In the genomic region with DNA sequence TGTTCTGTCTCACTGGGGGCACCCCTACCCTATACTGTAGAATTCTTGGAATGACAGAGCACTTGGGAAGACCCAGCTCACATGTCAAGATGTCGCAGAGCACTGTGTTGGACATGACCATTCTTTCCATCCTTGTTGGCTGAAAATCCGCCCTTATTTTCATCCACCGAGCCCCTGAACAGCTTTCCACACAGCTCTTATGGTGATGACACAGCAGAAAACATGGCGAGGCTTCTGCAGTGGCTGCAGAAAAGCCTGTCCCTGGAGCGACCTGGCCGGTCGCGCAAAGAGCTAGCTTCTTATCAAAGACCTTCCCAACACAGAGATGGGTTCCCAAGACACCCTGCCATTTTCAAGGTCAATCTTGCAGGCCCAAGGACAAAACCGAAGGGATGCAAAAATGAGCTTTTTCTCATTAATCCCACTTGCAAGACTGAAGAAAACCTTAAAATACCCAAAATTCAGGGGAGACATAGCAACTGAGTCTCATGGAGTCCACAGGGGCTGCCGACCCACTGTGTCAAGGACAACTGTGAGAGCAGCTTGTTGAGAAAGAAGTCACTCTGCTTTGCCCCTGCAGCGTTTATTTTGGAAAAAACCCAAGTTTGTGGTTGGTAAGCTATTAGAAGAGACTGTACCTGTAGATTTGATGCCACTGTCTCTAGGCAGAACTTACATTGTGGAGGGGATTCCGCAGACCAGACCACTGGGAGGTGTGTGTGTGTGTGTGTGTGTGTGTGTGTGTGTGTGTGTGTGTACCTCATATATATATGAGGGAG, we compare ENCODE assay signal across 8 mouse cellular contexts. TPM values are rescaled to one million over a fixed set of nuclear protein-coding genes. Genes with fewer than 3 reads are reported as not detected.
A peak's percentile ranks its signal among the peaks of the same experiment; 100 is the strongest.
DNase-seq lines count a peak whose midpoint lies in the region; ATAC-seq lines count a peak whose summit lies in the region.

No protein-coding gene starts in this region.

- ATAC-seq in heart, embryonic 13.5 days (ENCODE audit: extremely low read depth, insufficient number of reproducible peaks, low FRiP score, low TSS enrichment): no peak
- ATAC-seq in hindbrain, embryonic 15.5 days (ENCODE audit: low FRiP score, low read depth): no peak; the same call in 1 of the 2 replicates
- ATAC-seq in erythroid progenitor cell, adult 5-6 weeks (replicated peaks; ENCODE audit: low FRiP score, poor library complexity, severe bottlenecking): no peak

- peak overlapping the region; percentile 88 for H3K4me3 ChIP-seq in heart, embryonic 13.5 days
- peak overlapping the region; percentile 74 for H3K4me3 ChIP-seq in embryonic facial prominence, embryonic 10.5 days
- peak overlapping the region; percentile 58 for H3K4me3 ChIP-seq in hindbrain, embryonic 15.5 days

- peaks cover 26% of the 10 kb centered on the region for H3K27me3 ChIP-seq in heart, embryonic 13.5 days (replicated peaks)
- peaks cover 82% of the 10 kb centered on the region for H3K27me3 ChIP-seq in embryonic facial prominence, embryonic 10.5 days (replicated peaks; ENCODE audit: low read depth, poor library complexity, severe bottlenecking)
- H3K27me3 ChIP-seq in hindbrain, embryonic 15.5 days: no peaks in the 10 kb centered on the region

- 36% methylated on average over 12 of the region's 12 CpGs for WGBS in heart, embryonic 13.5 days
- 57% methylated on average over 12 of the region's 12 CpGs for WGBS in embryonic facial prominence, embryonic 10.5 days
- 60% methylated on average over 12 of the region's 12 CpGs for WGBS in hindbrain, embryonic 15.5 days

- H3K27ac ChIP-seq in heart, embryonic 13.5 days (replicated peaks): peak overlapping the region; percentile 98
- no peak overlapping the region for H3K27ac ChIP-seq in embryonic facial prominence, embryonic 10.5 days (replicated peaks)
- peak overlapping the region; percentile 99 for H3K27ac ChIP-seq in hindbrain, embryonic 15.5 days (replicated peaks)

- H3K4me2 ChIP-seq in heart, embryonic 13.5 days: peak overlapping the region; percentile 75
- H3K4me2 ChIP-seq in hindbrain, embryonic 15.5 days: peak overlapping the region; percentile 57

- H3K4me1 ChIP-seq in heart, embryonic 13.5 days: peaks cover 58% of the 10 kb centered on the region
- peaks cover 40% of the 10 kb centered on the region for H3K4me1 ChIP-seq in embryonic facial prominence, embryonic 10.5 days
- peaks cover 47% of the 10 kb centered on the region for H3K4me1 ChIP-seq in hindbrain, embryonic 15.5 days (replicated peaks)

- H3K9me3 ChIP-seq in heart, embryonic 13.5 days: no peaks in the 10 kb centered on the region
- H3K9me3 ChIP-seq in embryonic facial prominence, embryonic 10.5 days: no peaks in the 10 kb centered on the region
- no peaks in the 10 kb centered on the region for H3K9me3 ChIP-seq in hindbrain, embryonic 15.5 days

- peak overlapping the region; percentile 99 for H3K9ac ChIP-seq in heart, embryonic 13.5 days
- H3K9ac ChIP-seq in hindbrain, embryonic 15.5 days: peak overlapping the region; percentile 66; the same call in 1 of the 2 replicates

- no peak for DNase-seq in heart, adult 18-20 months
- DNase-seq in embryonic facial prominence, embryonic 10.5 days (ENCODE audit: low spot score): no peak
- peak; percentile 58 for DNase-seq in lung, postnatal 36 days
- no peak for DNase-seq in gastrocnemius, postnatal 25 days
- DNase-seq in urinary bladder, postnatal 4 days (ENCODE audit: low spot score in 2 of 2): no peak

- H3K36me3 ChIP-seq in heart, embryonic 13.5 days: 0 out of 2 replicates have a peak, but pooled peaks cover 4% of the 10 kb centered on the region
- no peaks in the 10 kb centered on the region for H3K36me3 ChIP-seq in embryonic facial prominence, embryonic 10.5 days (replicated peaks)
- no peaks in the 10 kb centered on the region for H3K36me3 ChIP-seq in hindbrain, embryonic 15.5 days

RNA-seq across cellular contexts. Expression of a gene that starts 1.2 kb away (rescaled TPM):
- 293 and 324 TPM in 2 replicates for polyA plus RNA-seq in heart, embryonic 13.5 days (2015; fragmentation: Nextera tagmentation; extraction: Ambion mirVana)
- total RNA-seq in heart, adult 18-20 months (2021): 100 to 1,000 TPM; 312 to 314 TPM
- 6.9 and 7.4 TPM in 2 replicates for polyA plus RNA-seq in embryonic facial prominence, embryonic 10.5 days (2016; fragmentation: Nextera tagmentation; extraction: Ambion mirVana)
- 310 and 325 TPM in 2 replicates for polyA plus RNA-seq in hindbrain, embryonic 15.5 days (2015; fragmentation: Nextera tagmentation; extraction: Ambion mirVana)
- total RNA-seq in erythroid progenitor cell, adult 5-6 weeks (2015; ENCODE audit: low replicate concordance): 24.9 and 41.5 TPM in 2 replicates
- 12.6 and 30.4 TPM in 2 replicates for total RNA-seq in erythroid progenitor cell, adult 5-6 weeks (2017; ENCODE audit: low replicate concordance)
- total RNA-seq in gastrocnemius, postnatal 25 days (2021): 100 to 1,000 TPM; 178 to 308 TPM

Comparison
In these comparisons a context has a peak if more than half of its experiments do, and no peak if none do; other contexts are left out.
1. RNA of a gene that starts 1.2 kb away (total RNA-seq): 312 to 314 TPM in heart, adult 18-20 months and 178 to 308 TPM in gastrocnemius, postnatal 25 days; 12.6 to 41.5 TPM in erythroid progenitor cell, adult 5-6 weeks; every median in the first group is over 4 times any median in the second.
2. Peak in every context shown above with its lines, with median percentiles within 50 percentile points of each other: H3K4me3 ChIP-seq.